Mouse (Mus musculus): ENCODE measurements around the gene Eif4e3.

DNA sequence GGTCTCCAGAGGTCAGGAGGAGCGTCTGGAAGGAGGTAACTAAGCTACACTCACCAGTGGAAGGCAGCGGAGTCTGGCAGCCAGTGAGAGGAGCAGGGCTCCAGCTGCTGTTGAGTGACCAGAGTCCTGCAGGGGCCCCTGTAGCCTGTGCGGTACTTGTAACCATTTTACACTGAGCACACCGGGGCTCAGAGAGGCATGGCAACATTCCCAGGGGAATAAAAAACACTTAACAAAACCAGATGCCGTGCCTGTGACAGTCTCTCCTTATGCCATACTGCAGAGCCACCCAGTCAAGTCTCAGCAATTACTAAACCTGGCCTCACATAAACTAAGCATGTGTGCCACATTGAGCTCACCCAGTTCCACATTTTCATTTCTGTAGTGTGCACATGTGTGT, 12.2 kb downstream of the Eif4e3 start:
- TF ChIP-seq CTCF (IDR thresholded peaks at IDR 0.05; ENCODE audit: low read depth) = no peak
- no peak for TF ChIP-seq EP300 (IDR thresholded peaks at IDR 0.05; ENCODE audit: low read depth)
